In genomic region chr10:52301766-52302165, GRCm38 (mm10) we compare ENCODE assay signal across 51 mouse cellular contexts. TPM values are rescaled to one million over a fixed set of nuclear protein-coding genes. Genes with fewer than 3 reads are reported as not detected.
"Had no signal": no experiment of that assay in that cellular context is flagged by ENCODE, and none has a peak within 500 bp of the region (broad histone marks: within the 10 kb centered on the region; RNA-seq: fewer than 3 reads in every experiment).

No protein-coding gene starts in this region.

- ATAC-seq: hindbrain, embryonic 16.5 days; hindbrain, postnatal 0 days; inflammation-experienced regulatory T-cells, adult 6 months; intestine, embryonic 15.5 days; intestine, embryonic 16.5 days; intestine, postnatal 0 days had no signal

- H3K4me3 ChIP-seq: heart, embryonic 12.5 days; heart, embryonic 13.5 days; heart, embryonic 15.5 days; hindbrain, embryonic 10.5 days; hindbrain, embryonic 12.5 days; hindbrain, embryonic 13.5 days; hindbrain, embryonic 15.5 days; intestine, embryonic 15.5 days; kidney, embryonic 15.5 days; layer of hippocampus, adult 2 months; left cerebral cortex, adult 2 months had no signal

- DNase-seq: heart, postnatal 10 days; heart, postnatal 14 days; heart, postnatal 36 days; heart, postnatal 4 days; kidney, adult 11 months; kidney, adult 18-20 months; kidney, adult 2 months; kidney, adult 8-10 months; kidney, adult 9 months; kidney, postnatal 10 days; kidney, postnatal 14 days; kidney, postnatal 25 days; kidney, postnatal 36 days; kidney, postnatal 4 days; layer of hippocampus, adult 9-11 months; layer of hippocampus, postnatal 36 days had no signal

- H3K4me1 ChIP-seq: heart, embryonic 15.5 days; hindbrain, embryonic 12.5 days; hindbrain, embryonic 15.5 days; intestine, embryonic 15.5 days had no signal

- H3K27me3 ChIP-seq: heart, embryonic 12.5 days; heart, embryonic 13.5 days; heart, embryonic 15.5 days; hindbrain, embryonic 12.5 days; hindbrain, embryonic 13.5 days; hindbrain, embryonic 15.5 days; intestine, embryonic 15.5 days; kidney, embryonic 15.5 days had no signal

- H3K36me3 ChIP-seq: heart, embryonic 12.5 days; heart, embryonic 15.5 days; hindbrain, embryonic 12.5 days; hindbrain, embryonic 15.5 days; intestine, embryonic 15.5 days had no signal

- H3K9me3 ChIP-seq: heart, embryonic 12.5 days; heart, embryonic 13.5 days; heart, embryonic 15.5 days; hindbrain, embryonic 10.5 days; hindbrain, embryonic 12.5 days; hindbrain, embryonic 13.5 days; hindbrain, embryonic 15.5 days; intestine, embryonic 15.5 days; kidney, embryonic 15.5 days had no signal

- H3K27ac ChIP-seq: heart, embryonic 13.5 days; heart, embryonic 15.5 days; hindbrain, embryonic 10.5 days; hindbrain, embryonic 12.5 days; hindbrain, embryonic 13.5 days; hindbrain, embryonic 14.5 days; hindbrain, embryonic 15.5 days; hindbrain, postnatal 0 days; intestine, embryonic 15.5 days; kidney, embryonic 15.5 days; kidney, postnatal 0 days; layer of hippocampus, adult 2 months; left cerebral cortex, adult 2 months had no signal

RNA-seq across cellular contexts. Expression of gene Gm26741, which starts 56.8 kb away (rescaled TPM):
- total RNA-seq: heart, postnatal 10 days; heart, postnatal 14 days; heart, postnatal 25 days; heart, postnatal 36 days; heart, postnatal 4 days; hematopoietic stem cell, adult 5-6 weeks; hindbrain, postnatal 0 days; layer of hippocampus, adult 18-20 months; layer of hippocampus, adult 2 months; layer of hippocampus, adult 8-10 months; layer of hippocampus, postnatal 10 days; layer of hippocampus, postnatal 14 days; layer of hippocampus, postnatal 25 days; layer of hippocampus, postnatal 36 days; left cerebral cortex, adult 18-20 months; left cerebral cortex, adult 2 months; left cerebral cortex, adult 8-10 months had no signal
- polyA plus RNA-seq: heart, embryonic 12.5 days; heart, embryonic 13.5 days; heart, embryonic 14.5 days; heart, embryonic 15.5 days; heart, embryonic 16.5 days; heart, postnatal 0 days; hindbrain, embryonic 10.5 days; hindbrain, embryonic 11.5 days; hindbrain, embryonic 12.5 days; hindbrain, embryonic 13.5 days; hindbrain, embryonic 14.5 days; hindbrain, embryonic 15.5 days; hindbrain, embryonic 16.5 days; hindbrain, postnatal 0 days; inflammation-experienced regulatory T-cells, adult 6 months; intestine, embryonic 14.5 days; intestine, embryonic 15.5 days; intestine, embryonic 16.5 days; intestine, postnatal 0 days; kidney, adult 2 months; kidney, embryonic 14.5 days; kidney, embryonic 15.5 days; kidney, embryonic 16.5 days; kidney, postnatal 0 days; large intestine, adult 2 months had no signal
